Mouse (Mus musculus) retina, adult 2 months (tissue): ENCODE data around the gene Mettl14.

Experiments
- DNase-seq: peaks from one replicate; pipeline ENCODE4 v3.0.0-alpha.2; 2012; ENCODE audit warnings: low read depth, low spot score

The Mettl14 gene

GRCm38 (mm10) chr3:123320341-123320740 lies 65.6 kb downstream of the Mettl14 start:
- DNase-seq = no peak
